Mouse (Mus musculus) embryonic facial prominence, embryonic 11.5 days (tissue): ENCODE data around the gene Lhpp. TPM values are rescaled to one million over a fixed set of nuclear protein-coding genes. Genes with fewer than 3 reads are reported as not detected.
"Not testable (repeated sequence)": the region's sequence is repeated elsewhere in the genome, so short reads cannot be mapped to it uniquely, and the experiment has no call there.

Experiments
- ATAC-seq: fragments of 200-750 bp; cut with Nextera tagmentation; replicated peaks from 2 replicates; pipeline ENCODE4 v1.8.0; 2017; ENCODE audit warnings: low read depth; ENCODE audit not compliant: insufficient number of reproducible peaks, low FRiP score, low TSS enrichment
- DNase-seq: peaks from one replicate; pipeline ENCODE4 v3.0.0-alpha.2; 2015; ENCODE audit warnings: low spot score
- H3K27ac ChIP-seq: fragments of 300-500 bp; sonication (generic); replicated peaks from 2 replicates; pipeline ENCODE4 v1.5.1; 2014; ENCODE audit warnings: mild to moderate bottlenecking, low read depth, low read length, control low read depth
- H3K27me3 ChIP-seq: fragments of 300-500 bp; sonication (generic); 2 replicates; pipeline ENCODE4 v1.6.1; 2014; ENCODE audit warnings: mild to moderate bottlenecking, low read length, moderate library complexity, mixed read lengths; ENCODE audit not compliant: control insufficient read depth, insufficient read depth
- H3K36me3 ChIP-seq: fragments of 300-500 bp; sonication (generic); replicated peaks from 2 replicates; pipeline ENCODE4 v1.6.1; 2014; ENCODE audit warnings: low read depth, mild to moderate bottlenecking, low read length, moderate library complexity, mixed read lengths; ENCODE audit not compliant: control insufficient read depth, insufficient read depth
- H3K4me1 ChIP-seq: fragments of 300-500 bp; sonication (generic); 2 replicates; pipeline ENCODE4 v1.6.1; 2014; ENCODE audit warnings: low read length, mixed read lengths; ENCODE audit not compliant: control insufficient read depth, insufficient read depth
- H3K4me2 ChIP-seq: fragments of 300-500 bp; sonication (generic); 2 replicates; pipeline ENCODE4 v1.6.1; 2014; ENCODE audit warnings: low read depth, mild to moderate bottlenecking, control low read depth, low read length, moderate library complexity
- H3K4me3 ChIP-seq: fragments of 300-500 bp; sonication (generic); 2 replicates; pipeline ENCODE4 v1.5.1; 2014; ENCODE audit warnings: low read depth, low read length, control low read depth
- H3K9ac ChIP-seq: fragments of 300-500 bp; sonication (generic); replicated peaks from 2 replicates; pipeline ENCODE4 v1.6.1; 2014; ENCODE audit warnings: mild to moderate bottlenecking, control low read depth, low read length
- H3K9me3 ChIP-seq: fragments of 300-500 bp; sonication (generic); replicated peaks from 2 replicates; pipeline ENCODE4 v1.6.1; 2016; ENCODE audit warnings: mild to moderate bottlenecking, low read length, inconsistent platforms, mixed read lengths; ENCODE audit not compliant: control insufficient read depth
- WGBS: fragments of 180-500 bp; shearing (Covaris S2); extraction: QIAGEN DNeasy Blood & Tissue Kit; methylation state at CpG from one replicate; pipeline ENCODE4 v1.1.7; 2014; 5-methylcytosine and 5-hydroxymethylcytosine counted together
- polyA plus RNA-seq: library from polyadenylated mRNA; unstranded; fragments of >200 nt; fragmentation: Nextera tagmentation; extraction: Ambion mirVana; gene quantifications from 2 replicates; pipeline ENCODE4 v1.2.1, GENCODE M21; 2014

The Lhpp gene
- polyA plus RNA-seq, 1 experiment from 2014 or later = 15.5 TPM

DNA sequence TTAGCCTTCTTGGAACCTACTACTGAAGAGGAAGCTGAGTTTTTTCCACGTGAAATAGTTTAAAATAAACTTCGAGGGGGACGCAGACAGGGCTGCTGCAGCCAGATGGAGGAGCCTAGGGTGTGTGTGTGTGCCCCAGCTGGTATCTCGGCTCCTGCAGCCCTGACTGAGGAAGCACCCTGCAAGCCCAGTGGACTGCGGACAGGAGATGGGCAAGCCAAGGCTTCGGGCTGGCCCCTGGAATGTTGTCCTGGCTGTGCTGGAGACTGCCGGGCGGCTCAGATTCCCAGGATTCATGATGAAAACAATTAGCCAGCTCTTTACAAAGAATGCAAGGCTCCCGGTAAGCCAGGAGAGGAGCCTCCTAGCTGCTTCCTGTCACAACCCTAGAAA, 47.6 kb downstream of the Lhpp start:
- DNase-seq = peak; percentile 66
- 0 out of 2 replicates have a peak overlapping the region, but pooled peaks have one; percentile 22 for H3K27ac ChIP-seq
- H3K4me1 ChIP-seq = peaks cover 16% of the 10 kb centered on the region
- H3K4me2 ChIP-seq = no peak overlapping the region
- no peaks in the 10 kb centered on the region for H3K36me3 ChIP-seq
- H3K27me3 ChIP-seq = no peaks in the 10 kb centered on the region
- no peak for ATAC-seq
- no peaks in the 10 kb centered on the region for H3K9me3 ChIP-seq
- peak overlapping the region; percentile 15 for H3K9ac ChIP-seq
- 2% methylated on average over 9 of the region's 9 CpGs for whole genome bisulfite sequencing
- H3K4me3 ChIP-seq = no peak overlapping the region

DNA sequence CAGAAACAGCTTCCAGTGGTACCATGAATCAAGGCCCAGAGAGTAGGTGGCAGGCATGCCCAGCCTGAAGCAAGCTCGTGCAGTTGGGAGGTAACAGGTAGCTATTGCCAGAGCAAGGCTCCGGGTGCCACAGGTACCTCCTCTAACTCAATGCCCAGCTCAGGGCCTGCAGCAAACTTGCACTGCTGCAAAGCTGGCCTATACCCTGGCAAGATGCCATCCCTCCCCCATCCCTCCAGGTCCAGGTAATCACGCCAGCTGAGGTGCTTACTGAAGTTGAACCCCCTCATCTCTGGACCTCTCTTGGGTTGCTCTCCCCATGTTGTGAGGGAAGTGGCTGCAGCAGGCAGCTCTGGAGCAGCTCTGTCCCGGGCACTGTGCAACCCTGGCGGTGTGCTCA, 48.2 kb downstream of the Lhpp start:
- WGBS = 76% methylated on average over 5 of the region's 5 CpGs
- Histone ChIP-seq H3K4me1 (peaks cover 16% of the 10 kb centered on the region), H3K4me2 (no peak overlapping the region), H3K4me3 (no peak overlapping the region), H3K9ac (peak overlapping the region; percentile 6; the same call in 1 of the 2 replicates), H3K27ac (no peak overlapping the region), H3K9me3 (no peaks in the 10 kb centered on the region), H3K27me3 (no peaks in the 10 kb centered on the region), H3K36me3 (no peaks in the 10 kb centered on the region)
- ATAC-seq = no peak
- DNase-seq = no peak

DNA sequence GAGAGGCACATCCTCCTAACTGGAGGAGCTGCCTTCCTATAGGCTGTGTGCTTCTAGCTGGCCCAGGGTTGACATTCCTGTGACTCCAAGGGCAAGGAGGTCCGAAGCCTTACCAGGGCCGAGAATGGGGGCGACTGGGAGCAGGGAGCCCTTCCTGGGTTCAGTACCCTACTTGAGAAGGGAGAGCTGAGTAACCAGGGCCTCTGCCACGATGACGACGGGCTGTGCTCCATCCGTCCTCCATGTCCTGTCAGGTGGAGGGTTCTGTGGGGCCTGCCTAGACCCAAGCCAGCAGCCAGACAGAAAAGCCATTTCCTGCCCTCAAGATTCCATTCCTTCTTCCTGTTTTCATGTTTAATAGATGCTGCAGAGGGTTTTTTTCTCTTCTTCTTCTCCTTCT, 49.2 kb downstream of the Lhpp start:
- H3K9ac ChIP-seq = no peak overlapping the region
- DNase-seq (no peak), ATAC-seq (no peak)
- no peaks in the 10 kb centered on the region for H3K27me3 ChIP-seq
- H3K4me2 ChIP-seq = no peak overlapping the region
- no peak overlapping the region for H3K4me3 ChIP-seq
- no peaks in the 10 kb centered on the region for H3K9me3 ChIP-seq
- no peaks in the 10 kb centered on the region for H3K36me3 ChIP-seq
- H3K27ac ChIP-seq = no peak overlapping the region
- H3K4me1 ChIP-seq = peaks cover 16% of the 10 kb centered on the region
- 58% methylated on average over 7 of the region's 7 CpGs for WGBS

DNA sequence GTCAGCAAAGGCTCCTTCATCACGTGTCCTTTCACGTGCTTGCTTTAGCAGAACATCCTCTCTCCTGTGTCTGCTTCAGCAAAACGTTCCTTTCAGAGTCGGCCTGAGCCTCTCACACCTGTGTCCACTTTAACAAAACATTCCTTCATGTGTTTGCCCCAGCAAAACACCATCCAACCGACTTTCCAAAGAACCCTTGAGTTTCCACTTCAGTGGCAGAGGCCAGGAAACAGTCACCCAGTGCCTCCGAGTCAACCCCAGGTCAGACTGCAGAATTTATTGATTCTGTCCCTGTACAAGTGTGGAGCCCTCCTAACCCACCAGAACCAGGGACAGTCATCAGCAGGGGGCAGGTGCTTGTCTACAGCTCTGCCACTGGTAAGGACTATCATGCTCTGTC, 52.4 kb downstream of the Lhpp start:
- 61% methylated on average over 6 of the region's 6 CpGs for WGBS
- not testable (repeated sequence) for H3K4me2 ChIP-seq, H3K9me3 ChIP-seq, H3K36me3 ChIP-seq, H3K4me3 ChIP-seq, ATAC-seq, DNase-seq, H3K27me3 ChIP-seq, H3K27ac ChIP-seq, H3K9ac ChIP-seq
- H3K4me1 ChIP-seq = peaks cover 10% of the 10 kb centered on the region

DNA sequence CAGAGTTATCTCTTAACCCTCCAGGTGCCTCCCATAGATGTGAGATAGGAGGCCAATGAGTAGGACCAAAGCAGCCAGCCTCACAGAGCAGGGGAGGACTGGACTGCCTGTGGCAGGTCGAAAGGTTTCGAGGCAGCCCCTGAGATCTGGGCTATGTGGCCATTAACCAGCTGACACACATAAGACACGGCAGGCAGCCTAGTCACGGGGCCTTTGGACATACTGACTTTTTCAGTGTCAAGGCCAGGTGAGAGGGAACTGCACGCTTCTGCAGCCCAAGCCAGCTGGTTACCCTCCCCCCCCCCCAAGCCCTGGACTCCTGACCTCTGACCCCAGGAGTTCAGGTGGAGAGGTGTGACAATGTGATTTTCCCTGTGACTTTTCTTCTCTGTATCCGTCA, 54.4 kb downstream of the Lhpp start:
- no peak overlapping the region for H3K9ac ChIP-seq
- DNase-seq = no peak
- H3K27me3 ChIP-seq = no peaks in the 10 kb centered on the region
- 76% methylated on average over 6 of the region's 6 CpGs for WGBS
- H3K27ac ChIP-seq = no peak overlapping the region
- H3K4me3 ChIP-seq = no peak overlapping the region
- ATAC-seq = no peak
- no peak overlapping the region for H3K4me2 ChIP-seq
- H3K36me3 ChIP-seq = no peaks in the 10 kb centered on the region
- H3K9me3 ChIP-seq = no peaks in the 10 kb centered on the region
- no peaks in the 10 kb centered on the region for H3K4me1 ChIP-seq

DNA sequence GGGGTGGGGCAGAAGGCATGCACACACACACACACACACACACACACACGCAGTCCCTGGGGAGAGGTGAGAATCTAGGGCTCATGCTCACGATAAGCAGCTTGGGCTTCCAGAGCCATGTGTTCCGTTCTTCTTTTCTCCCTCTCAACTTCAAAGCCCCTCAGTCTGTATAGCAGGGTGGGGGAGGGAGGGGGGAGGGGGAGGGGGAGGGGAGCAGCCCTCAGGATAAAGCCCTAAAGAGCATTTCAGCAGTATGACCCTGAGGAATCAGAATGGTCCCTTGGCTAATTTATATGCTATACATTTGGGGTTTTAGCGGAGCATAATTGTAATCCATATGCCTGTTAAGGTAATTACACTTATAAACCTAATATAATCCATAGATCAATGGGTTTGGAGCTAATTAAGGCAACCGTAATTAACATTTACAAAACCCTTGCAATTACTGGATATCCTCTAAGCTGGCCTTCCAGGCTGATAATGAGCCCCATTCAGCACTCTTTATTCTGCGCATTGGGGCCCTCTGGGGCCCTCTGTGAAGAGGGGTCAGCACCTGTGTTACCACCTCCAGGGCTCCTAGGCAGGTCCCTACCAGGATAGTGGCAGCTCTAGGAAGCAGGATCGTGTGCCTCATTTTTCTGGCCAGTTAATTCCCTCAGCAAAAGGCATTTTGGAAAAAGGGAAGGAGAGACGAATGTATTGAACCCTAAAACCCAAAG, 55.4 kb downstream of the Lhpp start:
- H3K27me3 ChIP-seq = no peaks in the 10 kb centered on the region
- no peak overlapping the region for H3K4me3 ChIP-seq
- no peak overlapping the region for H3K9ac ChIP-seq
- WGBS = 35% methylated on average over 7 of the region's 8 CpGs
- no peak for ATAC-seq
- no peak overlapping the region for H3K4me2 ChIP-seq
- H3K27ac ChIP-seq = no peak overlapping the region
- H3K36me3 ChIP-seq = no peaks in the 10 kb centered on the region
- H3K9me3 ChIP-seq = no peaks in the 10 kb centered on the region
- H3K4me1 ChIP-seq = no peaks in the 10 kb centered on the region
- DNase-seq = peak; percentile 29

DNA sequence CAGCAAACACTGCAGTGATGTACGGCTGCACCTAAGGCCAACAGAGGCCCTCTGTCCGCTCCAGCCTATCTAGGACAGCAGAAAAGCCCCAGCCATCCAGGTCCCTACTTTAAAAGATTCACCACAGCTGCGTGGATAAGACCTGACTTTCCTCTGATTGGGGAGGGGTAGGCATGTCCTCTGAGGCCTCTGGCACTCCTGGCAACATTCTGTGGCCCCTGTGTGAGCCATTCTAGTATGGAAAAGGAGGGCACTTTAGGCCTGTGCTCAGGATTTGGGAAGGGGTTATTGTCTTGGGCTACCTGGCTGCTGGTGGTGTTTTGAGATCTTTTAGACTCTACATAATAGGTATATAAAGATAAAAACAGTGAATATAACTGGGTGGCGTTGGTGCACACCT, 56.1 kb downstream of the Lhpp start:
- Histone ChIP-seq H3K4me2 (no peak overlapping the region), H3K9me3 (no peaks in the 10 kb centered on the region), H3K4me3 (no peak overlapping the region), H3K36me3 (no peaks in the 10 kb centered on the region), H3K9ac (no peak overlapping the region), H3K4me1 (no peaks in the 10 kb centered on the region), H3K27ac (no peak overlapping the region), H3K27me3 (no peaks in the 10 kb centered on the region)
- no peak for ATAC-seq
- no peak for DNase-seq
- WGBS = 60% methylated on average over 4 of the region's 4 CpGs

DNA sequence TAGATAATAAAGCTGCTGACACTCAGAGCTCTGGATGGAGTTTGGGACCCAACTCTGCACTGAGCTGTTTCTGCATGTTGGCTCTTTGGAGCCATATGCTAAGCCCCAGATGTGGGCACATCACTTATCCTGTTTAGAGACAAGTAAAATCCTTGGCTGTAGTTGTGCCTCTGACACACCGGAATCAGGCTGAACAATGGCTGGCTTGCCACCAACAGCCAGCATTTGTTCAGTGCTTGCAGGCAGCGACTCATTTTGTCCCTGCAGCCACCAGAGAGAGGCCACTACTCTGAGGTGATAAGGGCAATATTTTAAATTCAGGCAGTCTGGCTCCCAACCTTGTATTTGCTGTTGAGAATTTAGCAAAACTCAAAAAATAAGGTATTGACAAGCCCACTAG, 58.2 kb downstream of the Lhpp start:
- ATAC-seq = no peak

More for the DNA sequence above, 58.2 kb downstream of the Lhpp start:
- H3K36me3 ChIP-seq = no peaks in the 10 kb centered on the region
- H3K9ac ChIP-seq = no peak overlapping the region
- no peaks in the 10 kb centered on the region for H3K9me3 ChIP-seq
- no peak for DNase-seq
- no peaks in the 10 kb centered on the region for H3K4me1 ChIP-seq
- H3K4me3 ChIP-seq = no peak overlapping the region
- WGBS = 83% methylated on average over 2 of the region's 2 CpGs
- H3K27me3 ChIP-seq = no peaks in the 10 kb centered on the region
- no peak overlapping the region for H3K4me2 ChIP-seq
- H3K27ac ChIP-seq = no peak overlapping the region
